Mouse (Mus musculus) right cerebral cortex, adult 18-20 months (tissue): ENCODE results near the gene Pcx.

Source experiments
- DNase-seq: peaks from one replicate; pipeline ENCODE4 v3.0.0; 2022; ENCODE audit warnings: mixed read lengths

Gene Pcx

DNA sequence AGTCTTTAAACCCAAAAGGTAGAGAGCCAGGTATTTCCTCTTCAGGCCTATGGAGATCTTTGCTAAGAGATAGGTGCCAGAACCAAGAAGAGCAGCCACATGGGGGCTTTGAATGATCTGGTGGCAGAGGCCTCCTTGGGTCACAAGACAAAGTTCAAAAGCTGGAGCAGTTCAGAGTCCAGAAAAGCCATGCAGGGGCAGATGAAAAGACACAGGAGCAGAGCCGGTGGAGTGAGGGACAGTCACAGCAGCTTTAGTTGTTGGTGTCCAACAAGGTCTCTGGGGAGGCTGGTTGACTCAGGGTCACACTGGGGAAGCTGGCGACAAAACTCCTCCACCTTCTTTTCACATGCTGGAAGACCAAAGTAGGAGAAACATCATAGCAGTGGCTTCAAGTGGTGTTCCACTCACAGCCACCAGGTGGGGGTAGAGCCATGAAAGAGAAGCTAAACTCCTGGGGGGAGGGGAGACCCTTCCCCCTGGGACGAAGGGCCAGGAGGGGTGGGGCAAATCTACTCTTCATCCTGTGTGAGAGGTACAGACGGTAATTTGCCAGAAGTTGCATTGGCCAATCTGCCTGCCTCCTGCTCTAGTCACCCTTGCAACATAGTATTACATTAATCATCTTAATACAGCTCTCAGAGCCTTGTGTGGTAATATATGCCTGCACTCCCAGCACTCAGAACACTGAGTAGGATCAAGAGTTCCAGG is 12.9 kb upstream of the Pcx start:
- DNase-seq, result peak; percentile 62

DNA sequence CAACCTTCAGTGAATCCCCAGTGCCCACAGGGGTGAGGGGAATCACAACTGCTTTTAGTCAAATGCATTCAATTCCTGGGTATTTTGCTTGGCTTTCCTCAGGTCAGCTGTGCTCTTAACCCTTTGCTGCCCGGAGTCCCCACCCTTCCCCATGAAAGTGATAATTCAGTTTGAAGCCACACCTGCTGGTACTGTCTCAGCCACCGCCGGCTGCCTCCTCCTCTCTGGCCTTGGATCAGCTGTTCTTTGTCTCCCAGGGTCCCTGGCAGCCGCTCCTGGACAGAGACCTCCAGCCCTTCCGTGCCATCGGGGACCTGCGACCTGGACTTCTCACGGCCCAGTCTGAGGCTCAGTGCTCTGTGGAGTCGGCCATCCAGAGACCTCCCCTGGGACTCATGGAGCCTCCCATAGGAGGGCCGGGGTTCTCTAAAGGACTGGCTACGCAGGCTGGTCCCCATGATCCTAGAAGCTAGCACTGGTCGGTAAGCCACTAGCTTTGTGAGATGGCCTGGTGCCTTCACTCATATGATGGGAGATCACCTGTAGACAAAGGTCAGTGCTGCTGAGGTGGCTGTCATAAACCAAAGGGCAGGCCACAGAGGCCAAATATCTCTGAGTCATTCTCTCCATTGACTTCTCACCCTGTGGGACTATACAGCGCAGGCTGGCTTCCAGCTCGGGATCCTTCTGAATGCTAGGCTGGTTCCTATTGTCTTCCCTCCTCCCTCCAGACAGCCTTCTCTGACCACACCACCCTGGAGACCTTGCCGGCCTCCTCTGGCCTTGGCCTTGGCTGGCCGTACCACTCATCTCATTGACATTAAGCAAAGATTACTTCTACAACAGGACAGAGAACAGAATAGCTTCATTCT is 12.0 kb upstream of the Pcx start, which contains the start of gene 2010003K11Rik:
2010003K11Rik (minus strand) TSS at position 522 of the 872 bp plus-strand sequence.
- DNase-seq, result no peak

DNA sequence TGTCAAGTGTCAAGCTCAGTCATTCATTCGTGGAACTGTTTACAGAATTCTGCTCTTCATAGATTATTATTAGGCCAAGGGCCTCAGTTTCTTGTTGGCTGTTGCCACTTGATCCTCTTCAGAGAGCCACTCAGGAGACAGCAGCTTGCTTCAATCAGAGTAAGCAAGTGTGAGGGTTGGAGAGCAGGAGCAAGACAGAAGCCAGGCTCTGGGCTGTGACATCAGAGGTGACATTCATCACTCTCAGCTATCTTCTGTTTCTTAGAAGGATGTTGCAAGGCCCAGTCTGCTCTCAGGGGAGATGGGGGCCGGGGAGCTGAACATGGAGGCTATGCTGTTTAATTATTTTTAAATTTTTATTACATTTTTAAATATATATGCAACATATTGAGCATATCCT is 7.6 kb upstream of the Pcx start:
- no peak for DNase-seq

DNA sequence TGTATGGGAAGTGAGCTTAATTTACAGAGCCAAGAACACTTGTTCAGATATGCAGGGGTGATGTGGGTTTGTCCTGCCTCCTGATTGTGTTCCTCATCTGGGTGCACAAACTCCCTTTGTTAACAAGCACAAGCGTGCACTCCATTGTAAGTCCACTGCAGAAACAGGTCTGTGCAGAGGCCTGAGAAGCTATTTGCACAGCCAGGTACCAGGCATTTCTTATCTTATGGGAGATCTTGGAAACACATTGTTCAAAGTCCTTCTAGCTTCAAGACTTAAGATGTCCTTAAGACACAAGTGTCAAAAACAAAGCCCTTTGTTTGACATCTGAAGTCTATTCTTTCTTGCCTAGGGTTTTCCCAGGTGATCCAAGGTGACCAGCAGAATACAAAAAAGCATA is 5.4 kb upstream of the Pcx start:
- DNase-seq, result no peak

DNA sequence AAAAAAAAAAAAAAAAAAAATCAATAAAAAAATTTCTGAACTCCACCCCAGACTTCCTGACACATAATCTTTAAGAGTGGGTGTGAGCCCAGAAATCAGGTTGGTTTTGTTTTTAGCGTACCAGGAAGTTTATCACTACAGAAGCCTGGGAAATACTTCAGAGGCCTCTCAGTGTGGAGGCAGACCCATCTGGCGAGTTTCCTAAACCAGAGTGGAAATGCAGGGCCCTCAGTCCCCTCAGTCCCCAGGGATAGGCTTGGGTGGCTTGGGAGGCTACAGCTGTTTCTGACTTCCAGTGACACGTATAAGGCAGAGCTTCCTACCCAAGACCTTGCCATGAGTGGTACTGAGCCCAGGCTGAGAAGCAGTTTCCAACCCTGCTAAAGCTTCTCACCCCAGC is 2.5 kb upstream of the Pcx start:
- DNase-seq, result no peak

DNA sequence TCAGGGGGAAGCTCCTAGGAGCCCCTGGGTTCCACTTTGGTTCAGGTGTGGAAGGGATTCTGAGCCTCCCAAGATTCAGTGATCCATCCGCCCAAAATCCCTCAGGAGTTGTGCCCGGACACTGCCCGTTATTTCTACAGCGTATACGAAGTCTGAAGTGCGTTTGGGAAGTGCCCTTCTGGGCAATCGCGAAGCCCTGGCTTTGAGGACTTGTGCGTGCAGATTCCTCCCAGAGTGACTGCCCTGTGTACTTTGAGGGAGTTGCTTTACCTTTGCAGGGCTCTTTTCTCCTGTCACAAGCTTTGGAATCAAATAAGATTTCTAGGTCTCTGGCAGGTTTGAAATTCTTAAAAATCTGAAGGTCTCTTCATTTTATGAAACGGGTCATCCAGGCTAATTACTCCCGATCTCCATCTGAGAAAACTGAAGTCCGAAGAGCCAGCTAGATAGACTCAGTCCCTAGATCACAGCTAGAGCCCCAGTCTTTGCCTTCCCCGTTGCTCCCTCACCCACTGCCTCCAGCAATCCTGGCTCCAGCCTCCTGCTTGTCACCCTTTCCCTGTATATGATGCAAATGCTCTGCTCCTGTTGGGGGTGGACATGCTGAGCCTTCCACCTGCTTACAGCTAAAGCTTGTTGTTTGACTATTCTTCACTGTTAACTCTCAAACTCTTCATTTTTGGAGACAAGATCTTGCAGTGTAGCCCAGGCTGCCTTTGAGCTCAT is 1.0 kb downstream of the Pcx start:
- DNase-seq, result no peak

DNA sequence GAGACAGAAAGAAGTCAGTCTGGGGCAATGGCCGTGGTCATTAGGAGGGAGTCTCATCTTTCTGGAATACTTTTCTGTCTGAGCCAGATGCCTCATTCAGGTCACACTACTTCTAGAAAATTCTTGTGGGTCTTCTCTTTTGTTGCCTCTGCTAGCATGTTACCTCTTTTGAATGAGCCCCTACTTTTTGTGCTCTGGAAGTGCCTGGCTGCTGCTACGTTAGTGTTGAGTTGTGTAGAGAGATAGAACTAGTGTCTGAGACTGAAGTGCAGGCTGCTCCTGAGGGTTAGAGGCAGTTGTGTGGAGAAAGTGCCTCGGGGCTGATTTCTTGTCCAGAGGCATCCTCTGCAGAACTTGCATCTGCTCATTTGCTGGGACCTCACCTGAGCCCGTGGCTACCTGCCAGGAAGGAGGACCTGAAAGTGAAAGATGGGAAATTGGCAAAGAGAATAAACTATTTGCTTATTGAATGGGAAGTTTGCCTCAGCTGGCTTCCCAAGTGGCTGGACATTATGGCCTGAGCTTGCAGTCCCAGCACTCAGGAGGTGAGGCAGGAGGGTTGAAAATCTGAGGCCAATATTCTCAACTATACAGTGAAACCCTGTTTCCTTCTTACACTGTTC is 3.1 kb downstream of the Pcx start:
- no peak for DNase-seq

DNA sequence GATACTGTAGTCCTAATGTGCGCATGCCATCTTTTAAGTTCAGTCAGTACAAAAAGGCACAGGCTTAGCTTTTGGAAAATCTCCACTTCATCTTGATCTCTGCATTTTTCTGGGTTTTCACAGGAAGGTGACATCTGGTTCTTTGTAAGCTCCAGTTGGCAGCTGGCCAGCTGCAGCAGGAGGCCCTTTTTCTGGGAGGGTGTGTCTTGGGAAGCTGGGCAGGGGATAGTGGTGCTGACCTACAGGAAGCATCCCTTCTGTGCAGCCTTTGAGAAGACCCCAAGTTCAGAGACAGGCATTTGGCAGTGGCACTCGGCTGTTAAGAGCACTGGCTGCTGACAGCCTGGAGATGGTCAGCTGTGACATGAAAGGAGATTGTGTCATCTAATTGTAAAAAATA is 5.5 kb downstream of the Pcx start:
- DNase-seq, result no peak

DNA sequence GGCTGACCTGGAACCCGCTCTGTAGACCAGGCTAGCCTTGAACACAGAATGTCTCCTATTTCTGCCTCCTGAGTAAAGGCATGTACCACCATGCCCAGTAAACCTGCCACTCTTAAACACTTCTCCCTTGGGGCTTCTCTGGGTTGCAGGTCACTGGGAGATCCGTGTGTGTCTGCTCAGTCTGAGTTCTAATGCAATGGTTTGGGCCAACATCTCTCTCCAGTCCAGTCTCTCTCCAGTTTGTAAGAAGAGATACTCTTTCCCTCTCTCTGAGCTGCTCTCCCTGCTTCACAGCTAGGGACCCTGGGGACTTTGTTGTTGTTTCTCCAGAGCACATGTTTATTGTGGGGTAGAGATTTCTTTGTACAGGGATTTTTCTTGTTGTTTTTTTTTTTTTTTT is 6.0 kb downstream of the Pcx start:
- DNase-seq, result no peak

DNA sequence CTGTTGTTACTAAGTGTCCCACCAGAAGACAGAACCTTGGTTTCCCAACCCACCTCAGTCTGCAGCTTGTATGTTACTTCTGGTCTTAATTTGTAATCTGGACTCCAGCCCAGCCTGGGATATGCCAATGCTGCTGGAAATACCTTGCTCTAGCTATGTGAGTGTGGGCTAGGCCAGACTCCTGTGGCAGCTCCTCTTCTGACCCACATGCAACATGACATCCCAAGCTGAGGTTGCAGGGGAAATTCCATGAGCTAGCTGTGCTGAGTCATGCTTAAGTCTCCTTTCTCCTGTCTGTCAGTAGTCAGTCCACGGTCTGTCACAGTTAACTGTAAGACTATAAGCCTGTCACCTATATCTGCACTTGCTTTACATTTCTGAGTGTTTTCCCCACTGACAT is 7.2 kb downstream of the Pcx start:
- DNase-seq, result no peak

DNA sequence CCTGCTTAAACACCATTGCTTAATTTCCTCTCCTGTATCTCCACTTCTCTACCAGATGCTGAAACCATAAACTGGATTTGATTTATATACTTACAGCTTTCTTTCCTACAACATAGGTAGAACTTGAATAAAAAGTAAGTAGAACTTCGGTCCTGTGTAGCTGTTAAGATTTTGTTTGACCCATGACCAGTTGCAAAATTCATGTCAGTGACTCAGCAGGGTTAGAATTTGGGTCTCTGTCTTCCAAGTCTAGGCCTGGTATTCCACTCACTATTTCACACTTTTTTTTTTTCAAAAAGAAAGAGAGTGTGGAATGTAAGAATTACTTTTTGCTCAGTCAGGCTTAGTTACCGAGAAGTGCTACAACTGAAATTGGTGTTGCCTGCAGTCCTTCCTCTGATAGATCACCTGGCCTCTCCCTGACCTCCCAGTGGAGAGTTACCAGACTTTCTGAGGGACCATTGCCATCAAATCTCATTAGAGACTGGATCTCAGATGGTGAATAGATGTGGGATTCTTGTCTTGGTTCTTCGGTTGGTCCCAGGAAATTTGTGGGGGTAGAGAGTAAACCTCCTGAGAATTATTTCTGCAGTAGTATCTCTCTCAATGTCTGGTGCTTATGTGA is 11.3 kb downstream of the Pcx start:
- DNase-seq, result no peak

DNA sequence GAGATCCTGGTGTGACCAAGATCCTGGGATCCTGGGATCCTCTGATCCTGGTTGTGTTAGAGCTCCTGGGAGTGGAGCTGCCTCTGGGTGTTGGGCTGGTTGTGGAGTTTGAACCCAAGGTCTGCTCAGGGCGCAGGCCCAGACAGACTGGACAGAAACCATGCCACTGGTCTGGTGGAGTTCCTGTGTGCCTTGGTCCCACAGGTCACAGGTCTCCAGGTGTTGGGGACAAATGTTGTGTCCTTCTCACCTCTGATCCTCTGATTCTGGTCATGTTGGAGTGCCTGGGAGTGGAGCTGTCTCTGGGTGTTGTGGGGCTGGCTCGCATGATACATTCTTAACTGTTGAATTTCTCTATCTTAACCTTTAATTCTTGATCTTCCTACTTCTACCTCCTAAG is 24.4 kb downstream of the Pcx start:
- no peak for DNase-seq

DNA sequence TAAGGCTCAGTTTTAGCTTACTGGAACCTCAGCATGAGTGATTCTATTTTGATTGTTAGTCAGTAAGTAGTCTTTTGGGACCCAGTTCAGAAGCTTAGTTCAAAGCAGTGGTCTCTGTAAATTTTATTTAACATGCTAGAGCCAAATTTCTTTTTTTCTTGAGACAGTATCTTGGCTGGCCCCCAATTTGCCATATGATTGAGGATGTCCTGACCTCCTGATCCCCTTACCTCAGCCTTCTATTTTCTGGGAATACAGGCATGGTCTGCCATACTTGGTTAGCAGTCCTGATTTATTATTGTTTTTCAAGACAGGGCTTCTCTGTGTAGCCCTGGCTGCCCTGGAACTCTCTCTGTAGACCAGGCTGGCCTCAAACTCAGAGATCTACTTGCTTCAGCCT is 25.6 kb downstream of the Pcx start:
- DNase-seq, result no peak

DNA sequence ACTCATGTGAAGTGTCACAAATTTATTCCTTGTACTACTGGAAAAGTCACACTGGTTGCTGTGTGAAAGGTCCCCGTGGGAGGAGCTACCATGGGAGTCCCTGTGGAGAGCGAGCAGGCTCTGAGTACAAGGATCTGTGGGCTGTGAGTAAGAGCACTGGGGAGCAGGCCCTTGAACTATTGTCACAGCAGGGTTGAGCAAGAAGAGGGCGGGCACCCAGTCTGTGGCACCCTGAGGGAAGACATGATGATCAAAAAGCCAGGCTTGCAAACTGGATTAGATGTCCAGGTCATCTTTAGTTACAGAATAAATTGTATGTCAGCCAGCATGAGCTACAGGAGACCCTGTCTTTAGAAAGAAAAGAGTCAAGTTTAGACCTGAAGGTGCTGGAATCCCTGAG is 26.3 kb downstream of the Pcx start:
- no peak for DNase-seq

DNA sequence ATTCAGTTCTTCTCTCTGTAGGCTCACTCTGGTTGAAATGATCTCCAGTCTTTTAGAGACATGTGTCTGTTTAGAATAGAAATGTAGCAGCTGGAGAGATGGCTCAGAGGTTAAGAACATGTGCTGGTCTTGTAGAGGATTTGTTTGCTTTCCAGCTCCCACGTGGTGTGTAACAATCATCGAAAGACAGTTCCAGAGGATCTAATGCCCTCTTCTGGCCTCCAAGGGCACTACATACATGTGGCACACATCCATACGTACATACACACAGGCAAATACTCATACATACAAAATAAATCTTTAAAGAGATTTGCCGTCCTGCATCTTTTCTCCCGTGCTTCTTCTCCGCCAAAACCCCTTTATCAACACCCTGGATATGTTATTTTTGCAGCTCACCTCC is 30.0 kb downstream of the Pcx start:
- no peak for DNase-seq

DNA sequence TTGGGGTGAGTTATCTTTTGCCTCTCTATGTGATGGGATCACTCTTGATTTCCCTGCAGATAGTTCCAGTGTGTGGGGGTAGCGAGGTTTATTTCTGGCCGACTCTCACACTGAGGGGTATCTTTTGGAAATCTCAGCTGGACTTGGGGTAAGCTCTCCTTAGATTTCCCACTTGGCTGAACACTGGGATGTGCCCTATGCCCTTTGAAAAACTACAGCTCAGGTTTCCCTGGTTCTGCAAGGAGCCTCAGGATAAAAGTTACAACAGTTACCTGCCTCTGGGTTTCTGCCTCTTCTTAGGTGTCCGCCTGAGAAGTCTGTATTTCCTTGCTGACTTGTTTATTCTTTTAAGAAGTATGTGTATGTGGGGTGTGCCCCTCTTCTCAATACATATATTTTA is 30.7 kb downstream of the Pcx start:
- no peak for DNase-seq

DNA sequence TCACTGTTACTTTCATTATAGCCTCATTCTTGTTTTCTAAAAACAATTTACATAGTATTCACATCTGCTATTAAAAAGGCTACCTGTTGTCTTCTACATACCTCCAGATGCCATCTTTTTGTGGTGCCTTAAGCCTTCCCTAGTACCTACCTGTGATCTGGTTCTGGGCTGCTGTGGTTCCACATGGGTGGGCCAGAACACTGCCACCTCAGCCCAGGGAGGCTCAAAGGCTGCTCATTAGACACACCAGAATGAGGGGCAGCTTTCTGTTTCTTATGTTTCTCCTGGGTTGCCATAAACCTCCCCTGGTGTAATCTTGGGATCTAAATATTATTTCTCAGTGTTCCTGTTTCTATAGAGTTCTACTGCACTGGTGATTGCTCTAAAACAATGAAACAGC is 31.8 kb downstream of the Pcx start:
- DNase-seq, result no peak

DNA sequence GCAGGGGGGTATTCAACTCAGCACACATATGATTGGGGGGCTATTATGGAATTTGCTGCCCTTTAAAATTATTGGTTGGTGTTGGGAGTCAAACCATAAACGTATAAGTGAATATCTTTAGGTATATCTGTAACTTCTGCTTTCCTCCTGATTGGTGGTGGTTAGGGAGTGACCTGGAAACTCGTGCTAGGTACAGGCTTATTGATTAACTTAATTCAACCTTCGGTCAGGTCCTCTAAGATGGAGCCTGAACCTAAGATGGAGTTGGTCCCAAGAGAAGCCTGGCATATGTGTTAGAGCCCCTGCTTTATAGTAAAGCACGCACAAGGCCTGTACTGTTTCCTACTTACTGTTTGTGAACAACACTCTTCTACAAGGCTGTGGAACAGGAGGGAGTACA is 34.8 kb downstream of the Pcx start:
- DNase-seq, result no peak

DNA sequence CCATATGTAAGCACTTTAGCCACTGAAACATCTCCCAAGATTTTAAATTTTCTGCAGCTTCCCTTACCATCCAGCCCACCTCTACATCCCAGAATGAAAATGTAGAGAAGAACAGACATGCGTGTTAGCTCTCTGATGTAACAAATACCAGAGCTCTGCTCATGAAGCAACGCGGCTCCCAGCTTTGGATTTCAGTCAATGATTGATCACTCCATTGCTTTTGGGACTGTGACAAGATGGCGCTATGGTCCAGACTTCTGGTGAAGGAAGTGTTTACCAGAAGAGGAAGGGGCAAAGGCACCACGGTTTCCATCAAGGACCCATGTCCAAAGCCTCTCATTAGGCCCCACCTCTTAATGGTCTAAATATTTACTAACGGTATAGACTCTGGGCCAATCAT is 35.6 kb downstream of the Pcx start:
- no peak for DNase-seq

DNA sequence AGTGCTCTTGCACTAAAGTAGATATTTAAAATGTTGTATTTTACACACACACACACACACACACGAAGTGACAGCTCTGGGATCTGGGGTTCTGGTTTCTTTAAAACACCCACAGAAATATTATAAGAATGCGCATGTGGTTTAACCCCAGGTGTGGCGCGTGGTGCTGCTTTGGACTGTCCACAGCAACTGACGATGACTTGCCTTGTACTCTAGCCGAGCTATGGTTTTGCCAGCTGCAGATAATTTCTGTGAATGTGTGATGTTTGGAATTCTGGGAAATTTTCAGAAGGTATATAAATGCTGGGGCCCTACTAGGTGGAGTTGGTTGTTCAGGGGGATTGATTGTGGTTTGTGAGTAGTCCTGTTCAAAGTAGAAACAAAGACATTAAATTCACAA is 37.5 kb downstream of the Pcx start:
- DNase-seq, result no peak

DNA sequence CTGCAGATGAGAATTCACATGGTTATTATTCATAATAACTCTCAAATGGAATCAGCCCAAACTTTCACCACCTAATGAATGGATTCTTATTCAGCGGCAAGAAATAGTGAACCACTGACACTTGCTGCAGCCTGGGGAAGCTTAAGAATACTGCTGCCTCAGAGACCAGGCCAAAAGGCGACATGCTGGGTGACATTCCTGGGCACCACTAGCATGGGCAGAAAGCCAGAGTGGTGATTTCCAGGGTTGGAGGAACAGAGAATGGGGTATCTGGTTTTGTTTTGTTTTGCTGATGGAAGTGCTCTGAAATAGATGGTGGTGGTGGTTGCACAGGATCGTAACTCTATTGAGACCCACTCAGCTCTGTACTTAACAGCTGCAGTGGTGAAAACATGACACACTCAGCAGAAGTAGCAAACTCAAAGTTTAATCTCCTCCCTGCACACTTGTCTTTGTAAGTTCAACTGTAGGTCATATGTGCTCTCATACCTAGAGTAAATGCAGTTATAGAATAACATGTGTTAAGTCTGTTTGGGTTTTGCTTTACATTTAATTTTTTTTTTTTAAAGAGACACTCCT is 38.1 kb downstream of the Pcx start:
- DNase-seq, result peak; percentile 6

DNA sequence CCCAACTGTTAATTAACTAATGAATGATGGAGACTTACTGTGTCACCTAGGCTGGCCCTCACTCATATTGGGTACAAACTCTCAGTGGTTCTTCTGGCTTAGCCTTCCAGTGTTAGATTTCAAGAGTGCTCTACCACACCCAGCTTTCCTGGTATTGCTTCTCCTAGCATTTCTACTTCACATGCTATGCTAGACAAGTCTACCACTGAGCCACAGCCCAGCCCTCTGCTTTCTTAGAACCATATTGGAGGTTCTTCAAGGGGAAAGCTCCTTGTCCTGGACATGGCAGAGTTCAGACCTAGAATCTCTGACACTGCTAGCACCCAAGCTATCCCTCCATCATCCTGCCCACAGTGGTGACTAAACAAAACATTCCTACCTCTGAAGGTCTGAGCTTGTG is 44.0 kb downstream of the Pcx start:
- DNase-seq, result no peak

DNA sequence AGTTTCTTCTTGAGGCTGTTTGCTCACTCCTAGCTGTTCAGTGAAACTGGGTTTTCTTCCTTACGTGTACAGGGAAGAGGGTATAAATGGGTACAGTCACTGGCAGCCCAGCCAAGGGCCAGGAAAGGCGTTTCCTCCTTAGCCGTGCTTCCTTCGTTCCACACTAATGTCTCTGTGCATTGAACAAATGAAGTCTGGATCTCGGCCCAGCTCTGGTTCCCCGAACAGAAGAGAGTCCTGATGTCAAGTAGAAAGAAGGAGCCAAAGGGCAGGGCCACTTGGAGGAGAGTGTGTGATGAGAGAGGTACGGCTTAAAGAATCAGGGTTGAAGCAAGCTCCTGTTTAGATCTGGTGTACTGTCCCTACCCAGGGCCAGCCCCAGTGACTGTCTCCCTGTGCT is 44.8 kb downstream of the Pcx start:
- DNase-seq, result no peak
